Mouse (Mus musculus) liver, embryonic 14.5 days (tissue): ENCODE data around the gene Mcl1.

Experiments
- CTCF ChIP-seq: IDR thresholded peaks from 2 replicates; pipeline ENCODE4 v1.5.1; 2016; ENCODE audit warnings: antibody characterized with exemption, low read depth, control low read depth
- EP300 ChIP-seq: IDR thresholded peaks from 2 replicates; pipeline ENCODE4 v1.6.1; 2016; ENCODE audit warnings: antibody characterized with exemption, low read depth

DNA sequence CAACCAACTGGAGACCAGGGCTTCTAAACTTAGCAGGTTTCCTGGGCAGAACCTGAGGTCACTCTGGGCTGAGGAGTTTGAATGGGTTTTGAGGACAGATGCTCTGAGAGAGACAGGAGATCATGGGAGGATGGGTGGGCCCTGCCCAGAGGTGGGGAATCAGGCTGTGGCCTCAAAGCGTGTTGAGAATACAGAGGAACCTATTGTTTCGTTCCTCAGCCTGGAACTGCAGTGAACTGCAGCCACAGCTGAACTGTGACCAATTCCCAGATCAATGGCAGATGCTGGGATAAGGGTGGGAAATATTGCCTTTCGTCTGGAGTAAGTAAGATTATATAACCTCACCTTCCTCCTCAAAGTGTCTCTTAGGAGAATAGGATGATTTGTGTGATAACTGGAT, 37.2 kb downstream of the Mcl1 start:
- no peak for TF ChIP-seq CTCF
- TF ChIP-seq EP300: no peak
